10 mouse cellular contexts compared by ENCODE assay signal in the genomic region with DNA sequence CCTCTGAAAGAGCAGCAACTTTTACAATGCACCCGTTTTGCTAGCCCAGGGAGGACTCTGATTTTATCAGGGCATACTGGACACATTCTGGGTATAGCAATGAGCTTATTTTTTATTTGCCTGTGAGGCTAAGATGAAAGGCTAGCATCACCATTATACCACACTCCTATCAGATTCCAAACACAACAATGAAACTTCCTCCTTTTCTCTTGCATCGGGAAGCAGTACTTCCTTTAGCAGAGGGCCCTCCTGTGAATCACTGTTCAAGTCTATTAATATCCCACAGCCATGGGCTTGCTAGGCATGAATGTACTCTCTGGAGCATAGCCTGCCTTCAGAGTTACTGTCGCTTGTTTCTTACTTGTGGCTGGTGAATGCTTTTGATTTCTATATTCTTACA. TPM values are rescaled to one million over a fixed set of nuclear protein-coding genes. Genes with fewer than 3 reads are reported as not detected.
A peak's percentile ranks its signal among the peaks of the same experiment; 100 is the strongest.
DNase-seq lines count a peak whose midpoint lies in the region; ATAC-seq and TF ChIP-seq lines count a peak whose summit lies in the region.
"Had no signal": no experiment of that assay in that cellular context is flagged by ENCODE, and none has a peak within 500 bp of the region (broad histone marks: within the 10 kb centered on the region; RNA-seq: fewer than 3 reads in every experiment).

No protein-coding gene starts in this region.

- intact Hi-C loops in heart, postnatal 25 days (cut with DNase I) = no loop called here
- intact Hi-C loops in left cerebral cortex, adult 2 months (cut with DNase I) = no loop called here

- H3K79me2 ChIP-seq in myocyte (ENCODE audit: control insufficient read depth, insufficient read depth) = no peaks in the 10 kb centered on the region

- peak; percentile 49 to 71 for DNase-seq in heart, adult 18-20 months
- DNase-seq in heart, postnatal 25 days (ENCODE audit: low spot score) = no peak
- no peak for DNase-seq in lung, adult 18-20 months
- DNase-seq in left cerebral cortex, adult 2 months (ENCODE audit: extremely low spot score in 1 of 2, low spot score in 2 of 2) = no peak
- DNase-seq: left cerebral cortex, postnatal 4 days; retina, postnatal 1 day had no signal

- TF ChIP-seq POLR2A in myocyte (IDR thresholded peaks at IDR 0.05; ENCODE audit: insufficient read length, low read depth) = no peak

- H3K27me3 ChIP-seq in lung, embryonic 15.5 days = no peaks in the 10 kb centered on the region
- H3K27me3 ChIP-seq in heart, embryonic 13.5 days (replicated peaks) = no peaks in the 10 kb centered on the region
- no peaks in the 10 kb centered on the region for H3K27me3 ChIP-seq in myocyte (ENCODE audit: control insufficient read depth, insufficient read depth, insufficient read length)
- no peaks in the 10 kb centered on the region for H3K27me3 ChIP-seq in midbrain, embryonic 15.5 days (replicated peaks)

- H3K36me3 ChIP-seq in lung, embryonic 15.5 days = no peaks in the 10 kb centered on the region
- peaks cover 10% of the 10 kb centered on the region for H3K36me3 ChIP-seq in heart, embryonic 13.5 days
- no peaks in the 10 kb centered on the region for H3K36me3 ChIP-seq in myocyte (ENCODE audit: control insufficient read depth, insufficient read depth)
- H3K36me3 ChIP-seq in midbrain, embryonic 15.5 days (replicated peaks) = no peaks in the 10 kb centered on the region

- H3K4me3 ChIP-seq in lung, embryonic 15.5 days = no peak overlapping the region
- H3K4me3 ChIP-seq in heart, embryonic 13.5 days = no peak overlapping the region
- no peak overlapping the region for H3K4me3 ChIP-seq in myocyte
- H3K4me3 ChIP-seq in midbrain, embryonic 15.5 days = no peak overlapping the region
- H3K4me3 ChIP-seq in left cerebral cortex, adult 2 months = no peak overlapping the region

- H3K4me2 ChIP-seq in lung, embryonic 15.5 days = no peak overlapping the region
- H3K4me2 ChIP-seq in heart, embryonic 13.5 days = peak overlapping the region; percentile 5; the same call in 1 of the 2 replicates
- peak overlapping the region; percentile 27 for H3K4me2 ChIP-seq in myocyte (ENCODE audit: low read depth)
- H3K4me2 ChIP-seq in midbrain, embryonic 15.5 days = no peak overlapping the region

- ATAC-seq in lung, embryonic 15.5 days (ENCODE audit: borderline replicate concordance, extremely low read depth, low FRiP score, low TSS enrichment) = peak; percentile 59
- ATAC-seq in heart, embryonic 13.5 days (ENCODE audit: extremely low read depth, insufficient number of reproducible peaks, low FRiP score, low TSS enrichment) = no peak
- no peak for ATAC-seq in midbrain, embryonic 15.5 days (replicated peaks)

- no peak for TF ChIP-seq CTCF in left cerebral cortex, adult 2 months (IDR thresholded peaks at IDR 0.05)

- no peaks in the 10 kb centered on the region for H3K9me3 ChIP-seq in lung, embryonic 15.5 days
- H3K9me3 ChIP-seq in heart, embryonic 13.5 days = no peaks in the 10 kb centered on the region
- no peaks in the 10 kb centered on the region for H3K9me3 ChIP-seq in midbrain, embryonic 15.5 days

- H3K9ac ChIP-seq in lung, embryonic 15.5 days = no peak overlapping the region
- peak overlapping the region; percentile 35; the same call in 1 of the 2 replicates for H3K9ac ChIP-seq in heart, embryonic 13.5 days
- no peak overlapping the region for H3K9ac ChIP-seq in midbrain, embryonic 15.5 days

- peak overlapping the region; percentile 78 for H3K27ac ChIP-seq in lung, embryonic 15.5 days
- H3K27ac ChIP-seq in heart, embryonic 13.5 days (replicated peaks) = peak overlapping the region; percentile 86
- no peak overlapping the region for H3K27ac ChIP-seq in midbrain, embryonic 15.5 days
- no peak overlapping the region; the same call in 1 of the 2 replicates for H3K27ac ChIP-seq in left cerebral cortex, adult 2 months

- no peaks in the 10 kb centered on the region for H3K4me1 ChIP-seq in lung, embryonic 15.5 days
- H3K4me1 ChIP-seq in heart, embryonic 13.5 days = peaks cover 23% of the 10 kb centered on the region
- H3K4me1 ChIP-seq in midbrain, embryonic 15.5 days = no peaks in the 10 kb centered on the region

- no peak overlapping the region for H3ac ChIP-seq in myocyte (ENCODE audit: control insufficient read depth, insufficient read length)

- 45% methylated on average over 3 of the region's 3 CpGs for whole genome bisulfite sequencing in lung, embryonic 15.5 days
- 24% methylated on average over 3 of the region's 3 CpGs for WGBS in heart, embryonic 13.5 days
- 63% methylated on average over 3 of the region's 3 CpGs for WGBS in midbrain, embryonic 15.5 days

TF ChIP-seq in myocyte, 11 proteins besides CTCF, POLR2A, EP300 and RAD21:
- TF ChIP-seq MYOD1 (IDR thresholded peaks at IDR 0.05; ENCODE audit: control insufficient read depth in 1 of 3, insufficient read length in 2 of 3, low read depth in 2 of 3) = no peak
- no peak for TF ChIP-seq USF1 (IDR thresholded peaks at IDR 0.05; ENCODE audit: low read depth)
- no peak for TF ChIP-seq MAX (IDR thresholded peaks at IDR 0.05; ENCODE audit: low read depth)
- no peak for TF ChIP-seq MYOG (IDR thresholded peaks at IDR 0.05; ENCODE audit: control insufficient read depth in 1 of 3, insufficient read depth in 1 of 3, insufficient read length in 2 of 3, low read depth in 2 of 3)
- no peak for TF ChIP-seq REST (IDR thresholded peaks at IDR 0.05; ENCODE audit: insufficient read depth, insufficient read length)
- no peak for TF ChIP-seq E2F4 (IDR thresholded peaks at IDR 0.05; ENCODE audit: insufficient read depth)
- no peak for TF ChIP-seq POLR2AphosphoS2 (IDR thresholded peaks at IDR 0.05; ENCODE audit: insufficient read length, low read depth)
- no peak for TF ChIP-seq CEBPB (IDR thresholded peaks at IDR 0.05; ENCODE audit: insufficient read depth, poor library complexity, severe bottlenecking)
- no peak for TF ChIP-seq TCF3 (IDR thresholded peaks at IDR 0.05; ENCODE audit: insufficient read length, low read depth)
- no peak for TF ChIP-seq TCF12 (IDR thresholded peaks at IDR 0.05; ENCODE audit: insufficient read depth, poor library complexity, severe bottlenecking)
- no peak for TF ChIP-seq SRF (IDR thresholded peaks at IDR 0.05; ENCODE audit: control insufficient read depth, insufficient read length, low read depth)

RNA-seq across cellular contexts. Expression of gene Mpz, which starts 20.6 kb away (rescaled TPM):
- under 1 TPM; 0.55 to 0.75 TPM for total RNA-seq in heart, adult 18-20 months (2021)
- 1 to 10 TPM in 1 of 2 experiments, under 1 TPM in 1; 0.29 to 6.7 TPM for total RNA-seq in heart, postnatal 25 days (2021)
- 0.69 and 1.0 TPM in 2 replicates for polyA plus RNA-seq in lung, embryonic 15.5 days (2015; fragmentation: Nextera tagmentation; extraction: Ambion mirVana)
- polyA plus RNA-seq in heart, embryonic 13.5 days (2015; fragmentation: Nextera tagmentation; extraction: Ambion mirVana) = 0.33 and 0.36 TPM in 2 replicates
- 0.11 TPM for polyA plus RNA-seq in myocyte (2012; fragmentation: generic; extraction: Trizol)
- polyA plus RNA-seq in midbrain, embryonic 15.5 days (2015; fragmentation: Nextera tagmentation; extraction: Ambion mirVana) = 0.24 and 0.37 TPM in 2 replicates
- not detected for total RNA-seq in left cerebral cortex, adult 2 months (2021)
- total RNA-seq: left cerebral cortex, postnatal 4 days had no signal

RNA-seq across cellular contexts. Expression of gene Sdhc, which starts 20.7 kb away (rescaled TPM):
- total RNA-seq in heart, adult 18-20 months (2021) = 1,000 to 10,000 TPM; 1,188 to 1,220 TPM
- 1,000 to 10,000 TPM; 1,121 to 1,186 TPM for total RNA-seq in heart, postnatal 25 days (2021)
- 256 and 267 TPM in 2 replicates for polyA plus RNA-seq in lung, embryonic 15.5 days (2015; fragmentation: Nextera tagmentation; extraction: Ambion mirVana)
- polyA plus RNA-seq in heart, embryonic 13.5 days (2015; fragmentation: Nextera tagmentation; extraction: Ambion mirVana) = 457 and 493 TPM in 2 replicates
- 169 TPM for polyA plus RNA-seq in myocyte (2012; fragmentation: generic; extraction: Trizol)
- 286 and 289 TPM in 2 replicates for polyA plus RNA-seq in midbrain, embryonic 15.5 days (2015; fragmentation: Nextera tagmentation; extraction: Ambion mirVana)
- 100 to 1,000 TPM; 194 to 195 TPM for total RNA-seq in left cerebral cortex, adult 2 months (2021)

RNA-seq across cellular contexts. Expression of gene Pcp4l1, which starts 24.9 kb away (rescaled TPM):
- total RNA-seq in heart, adult 18-20 months (2021) = 100 to 1,000 TPM; 196 to 272 TPM
- total RNA-seq in heart, postnatal 25 days (2021) = 100 to 1,000 TPM; 253 to 281 TPM
- polyA plus RNA-seq in lung, embryonic 15.5 days (2015; fragmentation: Nextera tagmentation; extraction: Ambion mirVana) = 5.0 and 5.9 TPM in 2 replicates
- 38.3 and 39.3 TPM in 2 replicates for polyA plus RNA-seq in heart, embryonic 13.5 days (2015; fragmentation: Nextera tagmentation; extraction: Ambion mirVana)
- polyA plus RNA-seq in myocyte (2012; fragmentation: generic; extraction: Trizol) = 0.05 TPM
- 17.9 and 19.4 TPM in 2 replicates for polyA plus RNA-seq in midbrain, embryonic 15.5 days (2015; fragmentation: Nextera tagmentation; extraction: Ambion mirVana)
- total RNA-seq in left cerebral cortex, adult 2 months (2021) = 100 to 1,000 TPM in 1 of 2 experiments, 10 to 100 TPM in 1; 76.7 to 113 TPM

RNA-seq across cellular contexts. Expression of gene Nr1i3, which starts 42.6 kb away (rescaled TPM):
- not detected for total RNA-seq in heart, adult 18-20 months (2021)
- not detected for total RNA-seq in heart, postnatal 25 days (2021)
- 0.20 and 0.33 TPM in 2 replicates for polyA plus RNA-seq in lung, embryonic 15.5 days (2015; fragmentation: Nextera tagmentation; extraction: Ambion mirVana)
- 0.25 and 0.36 TPM in 2 replicates for polyA plus RNA-seq in heart, embryonic 13.5 days (2015; fragmentation: Nextera tagmentation; extraction: Ambion mirVana)
- 0.06 TPM for polyA plus RNA-seq in myocyte (2012; fragmentation: generic; extraction: Trizol)
- 0.23 and 0.34 TPM in 2 replicates for polyA plus RNA-seq in midbrain, embryonic 15.5 days (2015; fragmentation: Nextera tagmentation; extraction: Ambion mirVana)
- total RNA-seq in left cerebral cortex, adult 2 months (2021) = under 1 TPM; 0.19 to 0.23 TPM
- total RNA-seq: left cerebral cortex, postnatal 4 days had no signal

RNA-seq across cellular contexts. Expression of gene Tomm40l, which starts 51.2 kb away (rescaled TPM):
- total RNA-seq in heart, adult 18-20 months (2021) = 10 to 100 TPM; 89.6 to 92.9 TPM
- total RNA-seq in heart, postnatal 25 days (2021) = 100 to 1,000 TPM in 1 of 2 experiments, 10 to 100 TPM in 1; 88.9 to 101 TPM
- 34.9 and 35.4 TPM in 2 replicates for polyA plus RNA-seq in lung, embryonic 15.5 days (2015; fragmentation: Nextera tagmentation; extraction: Ambion mirVana)
- 44.8 and 52.5 TPM in 2 replicates for polyA plus RNA-seq in heart, embryonic 13.5 days (2015; fragmentation: Nextera tagmentation; extraction: Ambion mirVana)
- 49.4 TPM for polyA plus RNA-seq in myocyte (2012; fragmentation: generic; extraction: Trizol)
- 48.1 and 56.5 TPM in 2 replicates for polyA plus RNA-seq in midbrain, embryonic 15.5 days (2015; fragmentation: Nextera tagmentation; extraction: Ambion mirVana)
- total RNA-seq in left cerebral cortex, adult 2 months (2021) = 10 to 100 TPM; 86.4 to 91.2 TPM

Comparison
In these comparisons a context has a peak if more than half of its experiments do, and no peak if none do; other contexts are left out.
1. DNase-seq: peak in heart, adult 18-20 months (2 of 2); none in heart, postnatal 25 days (single experiment), lung, adult 18-20 months (0 of 2) and left cerebral cortex, adult 2 months (0 of 2).
2. H3K27ac ChIP-seq: peak in lung, embryonic 15.5 days (single experiment) and heart, embryonic 13.5 days (single experiment); none in midbrain, embryonic 15.5 days (single experiment) and left cerebral cortex, adult 2 months (single experiment).
3. H3K4me2 ChIP-seq: peak in heart, embryonic 13.5 days (single experiment) and myocyte (single experiment); none in lung, embryonic 15.5 days (single experiment) and midbrain, embryonic 15.5 days (single experiment).